Mouse (Mus musculus) kidney, embryonic 15.5 days (tissue): ENCODE results near the gene Chrdl2. TPM values are rescaled to one million over a fixed set of nuclear protein-coding genes. Genes with fewer than 3 reads are reported as not detected.

ENCODE experiments used
- ATAC-seq: fragments of 200-750 bp; cut with Nextera tagmentation; replicated peaks from 2 replicates; pipeline ENCODE4 v1.8.0; 2017; ENCODE audit warnings: moderate TSS enrichment; ENCODE audit not compliant: low FRiP score
- H3K27ac ChIP-seq: fragments of 300-500 bp; sonication (generic); 2 replicates; pipeline ENCODE4 v1.5.1; 2015; ENCODE audit warnings: mild to moderate bottlenecking, inconsistent platforms
- H3K27me3 ChIP-seq: fragments of 300-500 bp; sonication (generic); 2 replicates; pipeline ENCODE4 v1.6.1; 2015; ENCODE audit warnings: inconsistent platforms
- H3K36me3 ChIP-seq: fragments of 300-500 bp; sonication (generic); 2 replicates; pipeline ENCODE4 v1.6.1; 2015; ENCODE audit warnings: inconsistent platforms
- H3K4me1 ChIP-seq: fragments of 300-500 bp; sonication (generic); 2 replicates; pipeline ENCODE4 v1.6.1; 2015; ENCODE audit warnings: inconsistent platforms
- H3K4me2 ChIP-seq: fragments of 300-500 bp; sonication (generic); 2 replicates; pipeline ENCODE4 v1.6.1; 2015; ENCODE audit warnings: moderate library complexity, mild to moderate bottlenecking, inconsistent platforms
- H3K4me3 ChIP-seq: fragments of 300-500 bp; sonication (generic); replicated peaks from 2 replicates; pipeline ENCODE4 v1.5.1; 2015; ENCODE audit warnings: mild to moderate bottlenecking, inconsistent platforms
- H3K9ac ChIP-seq: fragments of 300-500 bp; sonication (generic); 2 replicates; pipeline ENCODE4 v1.6.1; 2015; ENCODE audit warnings: mild to moderate bottlenecking, inconsistent platforms
- H3K9me3 ChIP-seq: fragments of 300-500 bp; sonication (generic); replicated peaks from 2 replicates; pipeline ENCODE4 v1.6.1; 2016; ENCODE audit warnings: inconsistent platforms
- WGBS: fragments of 180-500 bp; shearing (Covaris S2); methylation state at CpG from one replicate; pipeline ENCODE4 v1.1.7; 2015; ENCODE audit warnings: mixed read lengths; 5-methylcytosine and 5-hydroxymethylcytosine counted together
- polyA plus RNA-seq: library from polyadenylated mRNA; unstranded; fragments of >200 nt; fragmentation: Nextera tagmentation; extraction: Ambion mirVana; gene quantifications from 2 replicates; pipeline ENCODE4 v1.2.1, GENCODE M21; 2015

Chrdl2 gene
- polyA plus RNA-seq, 1 experiment from 2014 or later = 0.69 TPM

DNA sequence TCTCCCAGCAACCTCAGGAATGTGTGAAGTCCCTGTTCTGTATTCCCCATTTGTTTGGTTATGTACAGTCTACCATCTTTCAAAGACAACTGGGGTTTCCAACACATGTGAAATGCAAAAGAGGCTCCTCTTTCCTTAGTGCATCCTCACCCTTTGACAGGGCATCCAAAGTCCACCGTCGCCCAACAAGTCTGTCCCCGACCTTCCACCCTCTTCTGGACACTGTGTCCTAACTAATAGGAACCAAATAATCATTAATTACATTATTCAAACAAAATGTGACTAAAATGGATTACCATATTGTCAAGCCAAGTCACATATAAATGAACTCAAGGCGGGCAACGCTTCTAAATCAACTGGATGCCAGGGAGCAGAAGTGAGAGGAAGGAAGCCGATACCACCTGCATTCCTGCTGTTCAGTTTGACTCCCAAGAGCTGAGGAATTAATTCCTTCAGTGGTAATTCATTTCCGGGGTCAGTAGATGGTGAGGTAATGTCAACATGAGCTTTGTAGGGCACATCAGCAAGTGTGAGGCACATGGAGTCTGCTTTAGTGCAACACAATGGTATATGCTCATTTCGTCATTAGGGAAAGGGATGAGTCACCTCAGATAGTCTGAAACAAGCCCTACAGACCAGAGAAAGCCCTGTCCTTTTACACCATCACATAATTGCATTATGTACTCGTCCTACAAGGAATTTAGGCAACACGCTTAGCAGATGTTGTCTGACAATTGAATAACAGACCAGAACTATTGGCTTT is 31.6 kb upstream of the Chrdl2 start:
- no peak overlapping the region for H3K4me3 ChIP-seq
- no peaks in the 10 kb centered on the region for H3K27me3 ChIP-seq
- H3K4me2 ChIP-seq = no peak overlapping the region
- no peaks in the 10 kb centered on the region for H3K9me3 ChIP-seq
- no peak overlapping the region for H3K9ac ChIP-seq
- 62% methylated on average over 10 of the region's 10 CpGs for WGBS
- no peak for ATAC-seq
- no peak overlapping the region for H3K27ac ChIP-seq
- H3K4me1 ChIP-seq = peaks cover 53% of the 10 kb centered on the region
- no peaks in the 10 kb centered on the region for H3K36me3 ChIP-seq

DNA sequence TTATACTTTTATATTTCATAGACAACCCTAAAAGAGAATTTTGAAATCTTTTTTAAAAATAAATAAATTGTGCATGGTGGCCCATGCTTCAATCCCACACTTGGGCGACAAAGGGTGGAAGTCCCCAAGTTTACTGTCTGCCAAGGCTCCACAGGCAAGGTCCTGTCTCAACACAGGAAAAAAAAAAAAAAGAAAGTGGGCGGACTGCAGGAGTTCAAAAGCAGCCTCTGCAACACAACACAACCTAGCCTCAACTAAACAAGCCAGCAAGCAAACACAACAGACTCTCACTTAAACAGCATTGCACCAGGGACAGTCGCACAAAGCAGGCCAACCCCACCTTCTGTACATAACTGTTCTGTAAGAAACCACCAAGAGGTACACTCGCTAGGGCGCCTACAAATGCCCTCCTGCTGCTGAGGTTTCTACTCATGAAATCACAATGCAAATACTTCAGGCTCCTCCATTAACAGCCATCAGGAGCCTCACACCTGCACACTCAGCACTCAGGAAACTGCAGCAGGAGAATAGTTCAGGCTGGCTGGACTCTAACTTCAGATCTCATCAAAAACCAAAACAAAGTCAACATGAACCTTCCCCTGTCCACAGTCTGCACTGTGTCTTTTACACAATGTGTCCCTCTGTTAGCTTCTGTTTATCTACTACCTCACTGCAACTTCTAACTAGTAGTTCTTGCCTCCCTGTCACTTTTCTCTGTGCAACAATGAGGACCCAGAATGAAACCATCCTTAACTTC is 30.0 kb upstream of the Chrdl2 start:
- no peaks in the 10 kb centered on the region for H3K27me3 ChIP-seq
- no peaks in the 10 kb centered on the region for H3K36me3 ChIP-seq
- no peak overlapping the region for H3K4me3 ChIP-seq
- no peak overlapping the region for H3K9ac ChIP-seq
- H3K27ac ChIP-seq = no peak overlapping the region
- ATAC-seq = no peak
- peaks cover 54% of the 10 kb centered on the region for H3K4me1 ChIP-seq
- H3K4me2 ChIP-seq = no peak overlapping the region
- WGBS = 86% methylated on average over 5 of the region's 5 CpGs
- H3K9me3 ChIP-seq = no peaks in the 10 kb centered on the region

DNA sequence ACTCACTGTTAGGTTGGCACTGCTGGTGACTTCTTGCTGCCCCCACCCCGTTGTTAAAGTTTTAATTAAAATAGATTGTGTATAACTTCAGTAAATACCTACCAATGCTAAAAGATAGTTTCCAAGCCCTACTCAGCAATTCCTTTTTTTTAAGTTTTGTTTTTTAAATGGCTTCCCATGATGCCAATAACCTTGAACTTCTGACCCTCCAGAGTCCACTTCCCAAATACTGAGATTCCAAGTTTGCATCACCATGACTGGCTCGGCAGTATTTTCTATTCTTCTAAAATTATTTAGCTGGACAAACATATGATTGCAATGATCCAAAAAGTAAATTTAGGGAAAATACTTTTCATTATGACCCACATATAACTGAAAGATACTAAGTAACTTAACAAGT is 27.9 kb upstream of the Chrdl2 start:
- no peak for ATAC-seq
- Histone ChIP-seq H3K36me3 (no peaks in the 10 kb centered on the region), H3K27ac (no peak overlapping the region), H3K9me3 (no peaks in the 10 kb centered on the region), H3K4me2 (no peak overlapping the region), H3K4me1 (peaks cover 41% of the 10 kb centered on the region), H3K4me3 (no peak overlapping the region), H3K27me3 (no peaks in the 10 kb centered on the region), H3K9ac (no peak overlapping the region)
- WGBS = 83% methylated on average over 2 of the region's 2 CpGs

DNA sequence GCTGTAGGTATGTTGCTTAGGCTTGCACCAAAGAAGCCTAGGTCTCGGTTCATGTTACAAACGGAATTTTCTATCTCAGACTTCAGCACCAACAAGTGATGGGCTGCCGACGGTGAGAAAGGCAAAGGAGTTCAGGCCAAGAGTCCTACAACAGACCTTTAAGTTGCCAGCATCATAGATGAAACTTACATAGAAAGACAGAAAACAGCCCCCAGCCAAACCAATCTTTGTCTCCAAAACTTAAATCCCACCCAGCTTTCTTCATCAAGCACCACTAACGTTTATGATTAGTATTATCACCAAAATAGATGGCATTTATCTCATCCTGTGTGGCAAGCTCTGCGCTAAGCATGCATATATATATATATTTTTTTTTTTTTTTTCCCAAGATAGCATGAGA is 26.9 kb upstream of the Chrdl2 start:
- ATAC-seq = no peak
- Histone ChIP-seq H3K9ac (peak overlapping the region; percentile 99), H3K4me3 (peak overlapping the region; percentile 99), H3K4me1 (peaks cover 36% of the 10 kb centered on the region), H3K36me3 (no peaks in the 10 kb centered on the region), H3K27me3 (no peaks in the 10 kb centered on the region), H3K4me2 (peak overlapping the region; percentile 58), H3K9me3 (no peaks in the 10 kb centered on the region), H3K27ac (peak overlapping the region; percentile 95; the same call in 1 of the 2 replicates)
- 5% methylated on average over 6 of the region's 6 CpGs for WGBS

DNA sequence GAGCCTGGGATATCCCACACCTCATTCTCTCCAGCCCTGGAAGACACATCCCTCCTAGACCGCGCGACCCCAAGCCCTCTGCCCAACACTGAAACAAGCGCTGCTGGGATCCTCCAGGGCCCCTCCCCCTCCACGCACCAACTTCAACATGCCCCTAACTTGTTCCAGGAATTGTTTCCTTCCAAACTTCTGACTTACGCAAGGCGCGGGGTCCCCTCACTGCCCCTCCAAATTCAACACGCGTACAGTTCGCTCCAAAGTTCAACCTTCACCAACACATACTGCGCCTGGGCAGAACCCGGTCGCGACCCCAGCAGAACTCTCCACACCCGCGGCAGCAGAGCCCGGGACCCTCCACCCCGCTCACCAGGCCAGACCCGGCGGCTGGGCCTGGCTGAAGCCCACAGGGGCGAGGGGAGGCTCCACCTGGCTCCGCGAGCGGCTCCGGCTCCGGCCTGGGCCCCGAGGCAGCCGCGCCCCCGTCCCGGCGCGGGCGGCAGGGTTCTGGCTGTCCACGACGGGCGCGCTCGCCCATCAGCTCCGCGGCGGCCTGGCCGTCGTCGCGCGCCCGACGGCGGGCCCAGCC is 26.3 kb upstream of the Chrdl2 start:
- Histone ChIP-seq H3K27me3 (no peaks in the 10 kb centered on the region), H3K4me2 (peak overlapping the region; percentile 58), H3K36me3 (no peaks in the 10 kb centered on the region), H3K4me1 (peaks cover 30% of the 10 kb centered on the region), H3K27ac (peak overlapping the region; percentile 95), H3K9ac (peak overlapping the region; percentile 99), H3K4me3 (peak overlapping the region; percentile 99), H3K9me3 (no peaks in the 10 kb centered on the region)
- peak; percentile 83 for ATAC-seq
- WGBS = under 1% methylated on average over 51 of the region's 51 CpGs

DNA sequence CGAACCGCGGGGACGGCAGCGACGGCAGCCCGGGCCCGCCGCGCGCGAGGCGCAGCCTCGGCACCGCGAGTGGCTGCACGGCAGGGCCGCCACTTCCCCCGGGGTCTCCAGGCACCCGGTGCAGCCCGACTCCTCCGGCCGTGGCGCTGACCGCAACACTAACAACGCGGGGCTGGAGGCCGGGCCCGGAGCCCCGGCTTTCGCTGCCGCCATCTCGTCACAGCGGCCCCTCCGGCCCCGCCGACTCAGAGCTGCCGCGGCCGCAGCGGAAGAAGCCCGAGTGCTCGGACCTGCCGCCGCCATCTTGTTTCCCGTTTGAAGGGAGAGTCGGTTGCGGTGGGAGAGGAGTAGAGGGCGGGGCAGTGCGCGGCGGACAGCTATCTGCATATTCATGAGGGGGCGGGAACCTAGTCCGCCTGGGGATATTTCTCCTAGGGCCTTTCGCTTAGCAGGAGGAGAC is 25.8 kb upstream of the Chrdl2 start, which contains the start of gene Rnf169:
Gene Rnf169, minus strand, starts transcription at position 317 of the 460 bp plus-strand sequence.
- no peaks in the 10 kb centered on the region for H3K9me3 ChIP-seq
- H3K4me1 ChIP-seq = peaks cover 28% of the 10 kb centered on the region
- H3K27ac ChIP-seq = peak within 1 kb of the TSS; percentile 95
- H3K36me3 ChIP-seq = no peaks in the 10 kb centered on the region
- H3K9ac ChIP-seq = peak within 1 kb of the TSS; percentile 99
- WGBS = under 1% methylated on average over 54 of the region's 55 CpGs
- H3K4me2 ChIP-seq = peak within 1 kb of the TSS; percentile 58
- H3K4me3 ChIP-seq = peak within 1 kb of the TSS; percentile 99
- H3K27me3 ChIP-seq = no peaks in the 10 kb centered on the region
- ATAC-seq = peak; percentile 95

DNA sequence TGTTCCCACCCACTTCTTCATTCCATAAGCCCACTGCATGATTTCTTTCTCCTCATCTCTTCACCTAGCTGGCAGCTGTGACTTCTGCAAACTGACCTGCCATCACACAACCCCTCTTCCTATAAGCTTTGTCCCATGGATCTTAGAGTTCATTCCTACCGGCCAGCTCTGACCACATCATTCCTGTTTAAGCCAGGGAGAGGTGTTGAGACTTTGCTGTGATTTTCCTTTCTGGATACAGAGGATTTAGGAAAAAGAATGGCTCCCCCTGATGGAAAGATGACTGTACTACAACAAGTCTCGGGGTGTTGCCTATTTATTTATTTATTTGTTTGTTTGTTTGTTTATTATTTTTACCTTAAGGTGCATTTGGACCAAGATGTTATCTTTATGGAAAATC is 24.7 kb upstream of the Chrdl2 start:
- H3K27ac ChIP-seq = peak overlapping the region; percentile 51; the same call in 1 of the 2 replicates

DNA sequence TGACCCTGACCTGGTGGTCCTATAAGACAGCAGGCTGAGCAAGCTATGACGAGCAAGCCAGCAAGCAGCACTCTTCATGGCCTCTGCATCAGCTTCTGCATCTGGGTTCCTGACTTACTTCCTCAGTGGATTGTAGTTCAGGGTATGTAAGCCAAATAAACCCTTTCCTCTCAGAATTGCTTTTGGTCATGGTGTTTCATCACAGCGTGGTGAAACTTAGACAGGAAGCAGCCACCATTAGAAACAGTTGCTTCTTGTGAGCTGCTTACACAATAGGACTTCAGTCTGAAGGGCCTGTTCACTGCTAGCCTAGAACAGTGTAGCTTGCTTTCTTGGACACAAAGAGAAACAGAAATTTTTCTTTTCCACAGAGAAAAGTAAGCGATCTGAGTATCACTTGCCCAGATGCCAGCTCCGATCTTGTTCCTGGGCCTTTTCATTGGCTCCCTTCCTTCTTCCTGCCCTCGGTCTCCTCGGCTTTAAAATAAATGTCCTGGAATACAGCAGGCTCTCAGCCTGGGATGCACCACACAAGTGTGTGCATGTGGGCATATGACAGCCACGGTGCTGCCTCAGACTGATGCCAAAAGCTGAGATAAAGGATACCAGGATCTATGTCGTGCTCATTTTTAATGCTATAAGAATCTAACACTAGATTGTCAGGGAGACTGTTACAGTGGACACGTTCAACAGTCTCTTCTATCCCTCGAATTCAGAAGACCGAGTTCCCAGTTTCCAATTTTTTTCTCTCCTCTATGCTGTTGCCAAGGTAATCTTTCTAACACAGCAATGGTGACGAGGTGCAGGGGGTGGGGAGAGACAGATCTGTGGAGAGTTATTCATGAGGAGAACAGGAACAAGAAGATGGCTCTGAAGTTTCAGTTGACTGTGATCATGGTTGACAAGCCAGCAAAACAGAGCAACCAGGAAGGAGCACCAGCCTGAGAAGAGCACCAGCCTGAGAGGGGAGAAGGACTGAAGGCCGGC is 23.4 kb upstream of the Chrdl2 start:
- Histone ChIP-seq H3K36me3 (no peaks in the 10 kb centered on the region), H3K9me3 (no peaks in the 10 kb centered on the region), H3K27ac (no peak overlapping the region), H3K27me3 (no peaks in the 10 kb centered on the region; the same call in 1 of the 2 replicates), H3K4me3 (no peak overlapping the region), H3K4me1 (peaks cover 20% of the 10 kb centered on the region), H3K4me2 (no peak overlapping the region), H3K9ac (no peak overlapping the region)
- no peak for ATAC-seq
- 85% methylated on average over 13 of the region's 13 CpGs for WGBS

More for the DNA sequence above, 24.7 kb upstream of the Chrdl2 start:
- H3K9ac ChIP-seq = no peak overlapping the region
- no peaks in the 10 kb centered on the region for H3K27me3 ChIP-seq
- H3K9me3 ChIP-seq = no peaks in the 10 kb centered on the region
- no peak overlapping the region for H3K4me3 ChIP-seq
- H3K36me3 ChIP-seq = no peaks in the 10 kb centered on the region
- no peak for ATAC-seq
- H3K4me1 ChIP-seq = peaks cover 20% of the 10 kb centered on the region
- 10% methylated on average over 2 of the region's 2 CpGs for WGBS
- H3K4me2 ChIP-seq = peak overlapping the region; percentile 12; the same call in 1 of the 2 replicates

DNA sequence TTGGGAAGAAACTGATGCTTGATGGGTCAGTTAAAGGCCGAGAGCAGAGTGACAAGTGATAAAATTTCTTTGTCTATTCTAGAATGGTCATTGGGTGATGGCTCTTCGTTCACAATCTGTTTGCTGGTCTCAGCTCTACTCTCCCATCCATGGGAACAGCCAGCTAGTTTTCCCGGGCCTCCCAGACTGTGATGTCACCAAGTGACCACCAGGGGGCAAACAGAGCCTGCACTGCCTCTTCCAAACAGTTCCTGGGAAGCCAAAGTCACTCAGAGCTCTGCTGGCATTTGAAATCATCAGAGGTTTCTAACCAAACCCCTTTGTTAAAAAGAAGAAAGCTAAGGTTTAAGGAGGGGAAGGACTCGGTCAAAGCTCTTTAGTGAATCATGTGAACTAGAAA is 17.2 kb upstream of the Chrdl2 start:
- H3K4me1 ChIP-seq = no peaks in the 10 kb centered on the region
- no peak overlapping the region for H3K27ac ChIP-seq
- 1% methylated on average over 4 of the region's 4 CpGs for WGBS
- H3K36me3 ChIP-seq = no peaks in the 10 kb centered on the region
- H3K27me3 ChIP-seq = no peaks in the 10 kb centered on the region; the same call in 1 of the 2 replicates
- no peak overlapping the region for H3K4me3 ChIP-seq
- H3K4me2 ChIP-seq = no peak overlapping the region
- no peak overlapping the region for H3K9ac ChIP-seq
- no peak for ATAC-seq
- H3K9me3 ChIP-seq = no peaks in the 10 kb centered on the region

DNA sequence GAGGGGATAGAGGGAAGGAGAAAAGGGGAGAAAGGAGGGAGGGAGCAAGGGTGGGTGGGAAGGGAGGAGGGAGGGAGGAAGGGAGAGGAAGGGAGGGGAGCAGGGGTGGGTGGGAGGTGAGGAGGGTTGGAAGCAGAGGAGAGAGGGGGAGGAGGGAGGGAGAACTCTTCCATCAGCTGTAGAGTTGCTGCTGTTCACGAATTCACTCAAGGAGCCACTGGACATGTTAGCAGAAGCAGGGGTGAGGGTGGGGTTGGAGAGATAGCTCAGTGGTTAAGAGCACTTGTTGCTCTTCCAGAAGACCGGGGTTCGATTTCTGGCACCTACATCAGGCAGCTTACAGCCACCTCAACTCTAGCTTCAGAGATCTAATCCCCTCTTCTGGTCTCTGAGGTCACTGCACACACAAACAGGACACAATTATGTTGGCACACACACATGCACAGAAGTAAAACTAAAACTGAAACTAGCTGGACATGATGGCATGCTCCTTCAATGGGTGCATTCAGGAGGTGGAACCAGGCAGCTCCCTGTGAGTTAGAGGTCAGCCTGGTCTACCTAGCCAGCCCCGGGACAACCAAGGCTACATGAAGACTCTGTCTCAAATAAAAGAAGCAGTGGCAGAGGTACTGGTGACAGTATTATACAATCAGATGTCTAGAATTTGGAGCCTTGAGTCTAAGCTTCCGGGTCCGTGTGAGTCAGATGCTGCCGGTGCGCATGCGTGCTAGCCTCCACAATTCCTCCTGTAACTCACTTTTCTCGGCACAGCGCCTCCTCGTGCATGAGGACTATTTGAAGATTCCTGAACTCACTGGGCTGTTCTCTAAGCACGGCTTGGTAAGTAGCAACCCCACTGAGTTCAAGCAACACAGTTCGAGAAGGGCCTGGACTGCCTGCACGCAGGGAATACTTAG is 15.9 kb upstream of the Chrdl2 start:
- Histone ChIP-seq H3K4me2 (no peak overlapping the region), H3K9me3 (no peaks in the 10 kb centered on the region), H3K4me1 (no peaks in the 10 kb centered on the region), H3K27ac (no peak overlapping the region), H3K4me3 (no peak overlapping the region), H3K36me3 (no peaks in the 10 kb centered on the region), H3K9ac (no peak overlapping the region), H3K27me3 (no peaks in the 10 kb centered on the region; the same call in 1 of the 2 replicates)
- ATAC-seq = no peak
- WGBS = 62% methylated on average over 15 of the region's 15 CpGs
